Mouse (Mus musculus) cerebellum, adult 11 months (tissue): Measurements from ENCODE around the gene Plac9b.
"Not testable (repeated sequence)": the region's sequence is repeated elsewhere in the genome, so short reads cannot be mapped to it uniquely, and the experiment has no call there.

Experiments
- DNase-seq: peaks from one replicate; pipeline ENCODE4 v3.0.0; 2022

Plac9b gene

GRCm38 (mm10) chr14:26182380-26182779 is at the start of gene Plac9b:
TSS of gene Plac9b (minus strand) at chr14:26182480.
- not testable (repeated sequence) for DNase-seq

- not testable (repeated sequence) for DNase-seq
Measured at GRCm38 (mm10) chr14:26216233-26217000, 34.1 kb upstream of the Plac9b start.

- not testable (repeated sequence) for DNase-seq
Measured at GRCm38 (mm10) chr14:26206926-26207247, 24.6 kb upstream of the Plac9b start, which contains the start of gene Tmem254b. TSS of gene Tmem254b (minus strand) at chr14:26207041.

GRCm38 (mm10) chr14:26206197-26206925 is 24.1 kb upstream of the Plac9b start:
- not testable (repeated sequence) for DNase-seq

- not testable (repeated sequence) for DNase-seq
Measured at GRCm38 (mm10) chr14:26197851-26198250, 15.6 kb upstream of the Plac9b start.

GRCm38 (mm10) chr14:26188361-26188760 is 6.1 kb upstream of the Plac9b start:
- DNase-seq: not testable (repeated sequence)

GRCm38 (mm10) chr14:26186638-26187037 is 4.4 kb upstream of the Plac9b start:
- not testable (repeated sequence) for DNase-seq

GRCm38 (mm10) chr14:26181660-26182059 is 620 bp downstream of the Plac9b start:
- DNase-seq: not testable (repeated sequence)

GRCm38 (mm10) chr14:26175028-26175427 is 7.3 kb downstream of the Plac9b start:
- not testable (repeated sequence) for DNase-seq

GRCm38 (mm10) chr14:26173955-26174354 is 8.3 kb downstream of the Plac9b start:
- DNase-seq: not testable (repeated sequence)

- not testable (repeated sequence) for DNase-seq
Measured at GRCm38 (mm10) chr14:26165266-26165665, 17.0 kb downstream of the Plac9b start.

GRCm38 (mm10) chr14:26162423-26162822 is 19.9 kb downstream of the Plac9b start:
- DNase-seq: not testable (repeated sequence)

GRCm38 (mm10) chr14:26161156-26161555 is 21.1 kb downstream of the Plac9b start:
- DNase-seq: not testable (repeated sequence)

GRCm38 (mm10) chr14:26156032-26156431 is 26.2 kb downstream of the Plac9b start:
- not testable (repeated sequence) for DNase-seq

- DNase-seq: not testable (repeated sequence)
Measured at GRCm38 (mm10) chr14:26147095-26147494, 35.2 kb downstream of the Plac9b start.

- not testable (repeated sequence) for DNase-seq
Measured at GRCm38 (mm10) chr14:26119095-26119494, 63.2 kb downstream of the Plac9b start.

GRCm38 (mm10) chr14:26118550-26119000 is 63.7 kb downstream of the Plac9b start:
- DNase-seq: not testable (repeated sequence)

GRCm38 (mm10) chr14:26118150-26118549 is 64.1 kb downstream of the Plac9b start, which contains the start of gene Duxbl2:
TSS of gene Duxbl2 (plus strand) at chr14:26118349.
- not testable (repeated sequence) for DNase-seq
